Mouse (Mus musculus): ENCODE data around the gene Fut11.
A peak's percentile ranks its signal among the peaks of the same experiment; 100 is the strongest.

Fut11 gene

GRCm38 (mm10) chr14:20718443-20718842 lies 23.7 kb downstream of the Fut11 start:
- no peak for DNase-seq (ENCODE audit: low read depth, low spot score)

- no peak for DNase-seq (ENCODE audit: low read depth, low spot score)
Observed at GRCm38 (mm10) chr14:20719767-20720166, 25.0 kb downstream of the Fut11 start.

- no peak for DNase-seq (ENCODE audit: low read depth, low spot score)
Observed at GRCm38 (mm10) chr14:20721371-20721770, 26.6 kb downstream of the Fut11 start.

- no peak for DNase-seq (ENCODE audit: low read depth, low spot score)
Observed at GRCm38 (mm10) chr14:20723006-20723405, 28.2 kb downstream of the Fut11 start.

- DNase-seq (ENCODE audit: low read depth, low spot score): no peak
Observed at GRCm38 (mm10) chr14:20724043-20724442, 29.3 kb downstream of the Fut11 start.

GRCm38 (mm10) chr14:20725660-20726339 lies 31.0 kb downstream of the Fut11 start:
- no peak for DNase-seq (ENCODE audit: low read depth, low spot score)

- DNase-seq (ENCODE audit: low read depth, low spot score): no peak
Observed at GRCm38 (mm10) chr14:20729871-20730270, 35.1 kb downstream of the Fut11 start.

- no peak for DNase-seq (ENCODE audit: low read depth, low spot score)
Observed at GRCm38 (mm10) chr14:20730853-20731602, 36.3 kb downstream of the Fut11 start.

GRCm38 (mm10) chr14:20733041-20733951 lies 38.5 kb downstream of the Fut11 start:
- DNase-seq (ENCODE audit: low read depth, low spot score): no peak

- DNase-seq (ENCODE audit: low read depth, low spot score): peak; percentile 66
Observed at GRCm38 (mm10) chr14:20733952-20734774, 39.4 kb downstream of the Fut11 start, which contains the start of gene Ndst2. Ndst2 (minus strand) TSS chr14:20734562.

GRCm38 (mm10) chr14:20735052-20735451 lies 40.3 kb downstream of the Fut11 start:
- no peak for DNase-seq (ENCODE audit: low read depth, low spot score)

GRCm38 (mm10) chr14:20735892-20736390 lies 41.2 kb downstream of the Fut11 start:
- no peak for DNase-seq (ENCODE audit: low read depth, low spot score)

GRCm38 (mm10) chr14:20737306-20737705 lies 42.5 kb downstream of the Fut11 start:
- no peak for DNase-seq (ENCODE audit: low read depth, low spot score)

GRCm38 (mm10) chr14:20738511-20738910 lies 43.7 kb downstream of the Fut11 start:
- DNase-seq (ENCODE audit: low read depth, low spot score): no peak

- DNase-seq (ENCODE audit: low read depth, low spot score): no peak
Observed at GRCm38 (mm10) chr14:20741301-20741700, 46.5 kb downstream of the Fut11 start.

- no peak for DNase-seq (ENCODE audit: low read depth, low spot score)
Observed at GRCm38 (mm10) chr14:20743614-20744013, 48.8 kb downstream of the Fut11 start.

- no peak for DNase-seq (ENCODE audit: low read depth, low spot score)
Observed at GRCm38 (mm10) chr14:20746935-20747334, 52.2 kb downstream of the Fut11 start.

- no peak for DNase-seq (ENCODE audit: low read depth, low spot score)
Observed at GRCm38 (mm10) chr14:20748388-20748787, 53.6 kb downstream of the Fut11 start.

- DNase-seq (ENCODE audit: low read depth, low spot score): no peak
Observed at GRCm38 (mm10) chr14:20749494-20750051, 54.8 kb downstream of the Fut11 start.

- DNase-seq (ENCODE audit: low read depth, low spot score): no peak
Observed at GRCm38 (mm10) chr14:20750503-20750902, 55.7 kb downstream of the Fut11 start.

All from brain, embryonic 18.5 days (tissue).